Mouse (Mus musculus) Muller cell, postnatal 12 days (primary cell): ENCODE measurements around the gene Ssc4d.
A peak's percentile ranks its signal among the peaks of the same experiment; 100 is the strongest.

Experiments
- DNase-seq: peaks from one replicate; pipeline ENCODE4 v3.0.0-alpha.2; 2015; ENCODE audit errors: inconsistent ontology term

The Ssc4d gene

DNA sequence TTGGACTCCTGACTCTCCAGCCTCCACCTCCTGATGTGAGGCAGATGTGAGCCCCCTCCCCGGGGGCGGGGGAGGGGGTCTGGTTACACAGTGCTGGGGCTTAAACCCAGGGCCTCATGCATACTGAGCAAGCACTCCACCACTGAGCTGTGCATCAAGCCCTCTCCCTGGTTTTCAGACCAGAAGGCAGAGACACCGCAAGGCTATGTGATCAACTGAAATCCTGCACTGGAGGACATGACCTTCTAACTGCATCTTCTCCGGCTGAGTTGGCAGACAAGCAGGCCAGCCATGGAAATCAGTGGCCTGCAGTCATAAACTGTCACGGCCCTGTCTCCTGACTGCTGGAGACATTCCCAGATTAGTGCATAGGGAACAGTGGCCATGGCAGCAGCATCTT is 33.7 kb downstream of the Ssc4d start:
- no peak for DNase-seq

- no peak for DNase-seq
Measured at GRCm38 (mm10) chr5:135935641-135936190, 38.6 kb downstream of the Ssc4d start.

DNA sequence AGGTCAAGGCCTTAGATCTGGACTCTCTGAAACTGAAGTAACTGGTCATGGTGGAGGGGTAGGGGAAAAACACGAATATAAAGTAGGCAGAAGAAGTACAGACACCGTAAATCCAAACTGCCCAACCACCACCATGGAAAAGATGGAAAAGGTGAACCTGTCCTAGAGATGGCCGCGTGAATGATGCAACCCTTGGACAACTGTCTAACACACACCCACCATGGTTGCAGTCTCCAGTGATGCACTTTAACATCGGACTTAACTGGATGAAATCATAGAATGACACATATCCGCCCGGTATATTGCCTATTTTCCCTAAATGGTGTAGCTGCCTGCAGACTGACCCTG is 39.2 kb downstream of the Ssc4d start:
- DNase-seq = no peak

GRCm38 (mm10) chr5:135934481-135935175 is 39.7 kb downstream of the Ssc4d start, which contains the start of gene Ywhag:
Ywhag (minus strand) TSS chr5:135934616.
- peak; percentile 98 for DNase-seq

DNA sequence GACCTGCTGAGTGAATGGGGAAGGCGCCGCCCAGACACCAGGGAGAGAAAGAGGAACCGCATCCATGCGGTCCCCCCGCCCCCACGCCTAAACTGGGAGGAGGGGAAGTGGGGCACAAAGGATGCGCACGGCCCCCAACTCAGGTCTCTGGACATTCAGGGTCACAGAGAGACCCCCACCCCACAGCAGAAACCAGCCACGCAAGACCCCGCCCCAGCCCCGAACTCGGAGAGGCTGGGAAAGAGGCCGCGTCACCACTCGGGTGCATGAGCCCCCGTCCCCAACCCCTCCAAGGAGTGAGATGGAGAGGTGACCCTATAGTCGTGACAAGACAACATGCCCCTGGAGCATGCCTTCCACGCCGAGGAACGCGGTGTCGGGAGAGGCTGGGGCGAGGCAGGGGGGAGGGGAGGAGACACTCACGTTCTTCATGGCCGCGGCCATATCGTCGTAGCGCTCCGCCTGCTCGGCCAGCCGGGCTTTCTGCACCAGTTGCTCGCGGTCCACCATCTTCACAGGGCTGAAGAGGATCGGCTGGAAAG is 40.4 kb downstream of the Ssc4d start:
- peak; percentile 66 for DNase-seq

DNA sequence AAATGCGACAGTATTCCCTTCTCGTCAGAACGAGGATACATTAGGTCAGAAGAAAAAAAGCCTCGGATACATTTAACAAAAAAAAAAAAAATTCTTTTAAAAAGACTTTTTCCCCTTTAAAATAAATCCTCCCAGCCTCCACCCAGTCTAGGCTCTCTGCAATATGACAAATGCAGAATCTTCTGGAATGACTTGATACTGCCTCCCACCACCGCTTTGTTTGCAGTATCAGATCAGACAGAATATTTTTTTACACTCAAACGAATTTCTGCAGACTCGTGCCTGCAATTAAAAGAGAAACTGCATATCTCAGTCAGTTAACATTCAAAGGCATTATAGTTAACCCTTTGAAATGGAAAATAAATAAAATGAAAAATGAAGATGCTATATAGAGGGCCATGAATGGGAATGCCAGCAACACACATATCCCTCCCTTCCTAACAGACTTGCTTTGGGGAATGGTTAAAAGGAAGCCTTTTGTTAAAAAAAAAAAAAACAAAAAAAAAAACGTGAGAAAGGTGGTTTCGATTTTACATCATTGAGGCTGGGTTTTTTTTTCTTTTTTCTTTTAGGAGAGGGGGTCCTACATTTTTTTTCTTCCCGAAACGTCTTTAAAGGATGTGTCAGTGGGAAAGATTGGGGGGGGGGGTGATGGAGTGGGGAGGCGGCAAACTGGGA is 41.0 kb downstream of the Ssc4d start:
- DNase-seq = no peak

DNA sequence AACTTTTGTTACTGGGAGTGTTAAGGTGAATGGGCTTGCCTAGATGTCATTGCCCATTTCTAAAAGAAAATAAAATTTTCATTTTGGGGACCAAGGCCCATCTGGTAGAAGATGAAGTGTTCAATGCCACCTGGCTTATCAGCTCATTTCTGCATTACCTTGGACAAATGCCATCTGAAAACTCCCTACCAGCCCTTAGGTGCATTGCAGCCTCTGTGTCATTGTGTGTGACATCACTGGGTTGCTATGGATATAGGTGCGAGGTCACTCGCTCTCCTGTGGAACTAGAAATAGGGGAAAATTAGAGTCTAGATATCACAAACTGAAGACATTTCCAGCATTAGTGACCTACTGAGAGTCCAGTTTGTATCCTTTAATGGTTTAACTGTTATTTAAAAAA is 42.0 kb downstream of the Ssc4d start:
- no peak for DNase-seq

DNA sequence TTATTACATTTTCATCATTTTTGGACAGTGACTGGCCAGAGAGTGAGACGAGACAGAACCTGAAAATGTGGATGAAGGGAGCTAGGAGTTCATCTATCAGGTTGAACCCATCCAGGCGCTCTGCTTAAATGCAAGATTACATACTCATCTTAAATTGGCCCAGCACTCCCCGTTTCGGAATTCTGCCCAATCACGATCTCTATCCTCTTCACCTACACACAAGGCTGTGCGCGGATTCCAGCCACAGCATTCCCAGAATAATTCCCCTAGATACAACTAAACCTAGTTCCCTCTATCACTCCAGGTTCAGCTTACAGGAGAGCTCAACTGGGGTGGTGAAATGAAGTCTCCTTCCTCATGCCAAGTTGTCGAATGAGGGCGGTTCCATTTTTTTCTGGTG is 42.8 kb downstream of the Ssc4d start:
- DNase-seq = no peak

GRCm38 (mm10) chr5:135929685-135930424 is 44.5 kb downstream of the Ssc4d start:
- DNase-seq = no peak

GRCm38 (mm10) chr5:135923901-135924300 is 50.4 kb downstream of the Ssc4d start:
- DNase-seq = no peak

DNA sequence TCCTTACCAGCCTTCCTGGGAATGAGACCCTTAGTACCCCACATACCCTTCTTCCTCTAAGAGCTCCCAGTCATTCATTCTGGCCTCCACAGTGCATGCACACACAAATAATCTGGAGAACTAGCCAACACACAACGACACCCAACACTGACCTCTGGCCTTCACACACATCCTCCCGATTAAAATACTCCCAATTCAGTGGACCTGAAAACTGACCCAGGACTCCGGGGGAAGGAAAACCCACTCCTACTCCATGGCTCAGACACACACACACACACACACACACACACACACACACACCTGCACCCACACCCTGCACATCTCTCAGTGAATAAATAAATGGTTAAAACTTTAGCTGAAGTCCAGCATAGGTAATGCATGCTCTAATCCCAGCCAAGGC is 54.4 kb downstream of the Ssc4d start:
- no peak for DNase-seq

- no peak for DNase-seq
Measured at GRCm38 (mm10) chr5:135918593-135918992, 55.7 kb downstream of the Ssc4d start.

GRCm38 (mm10) chr5:135918059-135918437 is 56.3 kb downstream of the Ssc4d start:
- no peak for DNase-seq

- DNase-seq = no peak
Measured at GRCm38 (mm10) chr5:135917327-135918058, 56.8 kb downstream of the Ssc4d start.

- no peak for DNase-seq
Measured at GRCm38 (mm10) chr5:135916601-135917000, 57.7 kb downstream of the Ssc4d start.

DNA sequence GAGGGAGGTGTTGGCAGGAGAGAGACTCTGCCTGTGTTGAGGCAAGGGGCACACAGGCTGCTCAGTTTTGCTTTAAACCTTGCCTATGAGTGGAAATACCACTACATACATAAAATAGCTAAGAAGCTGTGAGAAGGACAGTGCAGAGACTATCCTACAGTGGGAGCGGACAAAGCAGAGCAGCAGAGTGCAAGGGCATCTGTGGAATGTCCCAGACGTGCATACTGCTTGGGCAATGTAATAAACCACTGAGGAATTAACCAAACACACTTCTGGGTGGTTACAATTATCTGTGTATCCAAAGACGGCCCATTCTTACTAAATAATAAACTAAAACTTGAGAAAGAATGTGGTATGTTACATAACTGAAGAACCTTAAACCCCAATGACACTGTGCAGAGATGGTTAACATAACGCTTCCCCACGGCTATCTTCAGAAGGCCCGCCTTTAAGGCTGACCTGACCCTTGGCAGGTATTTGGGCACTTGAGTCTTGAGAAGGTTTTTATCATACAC is 58.2 kb downstream of the Ssc4d start:
- peak; percentile 39 for DNase-seq

GRCm38 (mm10) chr5:135914156-135914555 is 60.2 kb downstream of the Ssc4d start:
- DNase-seq = no peak

DNA sequence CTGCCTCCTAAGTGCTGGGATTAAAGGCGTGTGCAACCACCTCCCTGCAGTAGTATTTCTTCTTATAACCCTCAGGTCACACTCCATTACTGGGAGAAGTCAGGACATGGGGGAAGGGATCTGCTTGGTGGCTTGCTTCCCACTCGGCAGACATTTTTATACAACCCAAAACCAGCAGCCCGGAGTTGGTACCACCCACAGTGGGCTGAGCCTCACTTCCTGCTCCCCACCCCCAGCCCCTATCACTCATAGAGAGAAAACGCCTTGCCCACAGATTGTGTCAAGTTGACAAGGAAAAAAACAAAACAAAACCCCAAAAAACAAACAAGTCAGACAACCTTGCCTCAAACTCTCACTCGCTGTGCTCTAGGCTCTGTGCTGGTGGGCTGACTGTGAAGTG is 61.1 kb downstream of the Ssc4d start:
- DNase-seq = no peak

DNA sequence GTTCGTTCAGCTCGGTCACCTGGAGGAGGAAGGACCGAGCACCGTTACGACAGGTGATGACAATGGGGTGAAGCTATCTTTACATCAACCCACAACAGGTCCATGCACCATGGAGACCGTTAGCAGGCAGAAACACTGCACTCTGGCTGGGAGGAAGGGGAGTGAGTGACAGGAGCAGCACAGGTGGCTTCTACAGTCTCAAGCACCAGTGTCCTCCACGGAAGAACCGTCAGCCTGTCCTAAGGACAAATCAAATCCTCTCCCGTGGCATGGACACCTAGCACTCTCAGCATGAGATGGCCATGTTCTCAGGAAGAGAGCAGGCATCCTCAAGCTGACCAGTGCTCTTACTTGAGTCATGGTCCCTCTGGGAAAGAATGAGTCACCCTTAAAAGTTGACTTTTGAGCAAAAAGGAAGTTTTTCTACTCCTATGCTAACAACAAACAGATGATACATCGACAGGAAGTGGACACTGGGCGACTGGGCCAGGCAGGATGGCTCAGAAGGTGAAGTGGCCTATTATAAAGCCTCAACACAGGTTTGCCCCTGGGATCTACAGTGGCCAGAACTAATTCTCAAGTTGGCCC is 62.6 kb downstream of the Ssc4d start:
- no peak for DNase-seq

- no peak for DNase-seq
Measured at GRCm38 (mm10) chr5:135910813-135911212, 63.5 kb downstream of the Ssc4d start.
